Mouse (Mus musculus): Measurements from ENCODE around the gene Gzmk. TPM values are rescaled to one million over a fixed set of nuclear protein-coding genes. Genes with fewer than 3 reads are reported as not detected.

Gene Gzmk
- polyA plus RNA-seq, 1 experiment from 2014 or later, result not detected

- Histone ChIP-seq H3K27me3 (replicated peaks; ENCODE audit: control insufficient read depth, insufficient read depth, low read length) (no peaks in the 10 kb centered on the region), H3K4me3 (ENCODE audit: low read length) (no peak overlapping the region), H3K4me1 (ENCODE audit: control insufficient read depth, insufficient read depth, low read depth, low read length) (no peaks in the 10 kb centered on the region), H3K4me2 (ENCODE audit: low read length) (no peak overlapping the region), H3K9me3 (ENCODE audit: control insufficient read depth, low read length) (no peaks in the 10 kb centered on the region), H3K27ac (ENCODE audit: low read depth, low read length) (no peak overlapping the region), H3K9ac (ENCODE audit: low read depth, low read length) (no peak overlapping the region), H3K36me3 (ENCODE audit: control insufficient read depth, insufficient read depth, low read length) (no peaks in the 10 kb centered on the region)
- no peak for ATAC-seq
- WGBS, result 52% methylated on average over 13 of the region's 13 CpGs
Measured at GRCm38 (mm10) chr13:113196808-113197674, 28.7 kb downstream of the Gzmk start.

GRCm38 (mm10) chr13:113183720-113184119, 42.0 kb downstream of the Gzmk start:
- H3K9me3 ChIP-seq (ENCODE audit: control insufficient read depth, low read length), result no peaks in the 10 kb centered on the region
- no peak overlapping the region for H3K27ac ChIP-seq (ENCODE audit: low read depth, low read length)
- no peak overlapping the region for H3K4me2 ChIP-seq (ENCODE audit: low read length)
- no peak for ATAC-seq
- H3K9ac ChIP-seq (ENCODE audit: low read depth, low read length), result no peak overlapping the region
- H3K4me1 ChIP-seq (ENCODE audit: control insufficient read depth, insufficient read depth, low read depth, low read length), result no peaks in the 10 kb centered on the region
- no peak overlapping the region for H3K4me3 ChIP-seq (ENCODE audit: low read length)
- WGBS, result 91% methylated on average over 4 of the region's 4 CpGs
- H3K27me3 ChIP-seq (replicated peaks; ENCODE audit: control insufficient read depth, insufficient read depth, low read length), result no peaks in the 10 kb centered on the region
- H3K36me3 ChIP-seq (ENCODE audit: control insufficient read depth, insufficient read depth, low read length), result no peaks in the 10 kb centered on the region

- no peak for ATAC-seq
- H3K4me3 ChIP-seq (ENCODE audit: low read length), result no peak overlapping the region
- no peaks in the 10 kb centered on the region for H3K27me3 ChIP-seq (replicated peaks; ENCODE audit: control insufficient read depth, insufficient read depth, low read length)
- H3K9me3 ChIP-seq (ENCODE audit: control insufficient read depth, low read length), result no peaks in the 10 kb centered on the region
- H3K36me3 ChIP-seq (ENCODE audit: control insufficient read depth, insufficient read depth, low read length), result no peaks in the 10 kb centered on the region
- H3K9ac ChIP-seq (ENCODE audit: low read depth, low read length), result no peak overlapping the region
- WGBS, result 86% methylated on average over 8 of the region's 8 CpGs
- no peaks in the 10 kb centered on the region for H3K4me1 ChIP-seq (ENCODE audit: control insufficient read depth, insufficient read depth, low read depth, low read length)
- H3K27ac ChIP-seq (ENCODE audit: low read depth, low read length), result no peak overlapping the region
- no peak overlapping the region for H3K4me2 ChIP-seq (ENCODE audit: low read length)
Measured at GRCm38 (mm10) chr13:113183310-113183709, 42.4 kb downstream of the Gzmk start.

- Histone ChIP-seq H3K4me3 (ENCODE audit: low read length) (no peak overlapping the region), H3K4me2 (ENCODE audit: low read length) (no peak overlapping the region), H3K9me3 (ENCODE audit: control insufficient read depth, low read length) (no peaks in the 10 kb centered on the region), H3K36me3 (ENCODE audit: control insufficient read depth, insufficient read depth, low read length) (no peaks in the 10 kb centered on the region), H3K27me3 (replicated peaks; ENCODE audit: control insufficient read depth, insufficient read depth, low read length) (no peaks in the 10 kb centered on the region), H3K9ac (ENCODE audit: low read depth, low read length) (no peak overlapping the region), H3K27ac (ENCODE audit: low read depth, low read length) (no peak overlapping the region), H3K4me1 (ENCODE audit: control insufficient read depth, insufficient read depth, low read depth, low read length) (no peaks in the 10 kb centered on the region)
- 88% methylated on average over 6 of the region's 6 CpGs for WGBS
- ATAC-seq, result no peak
Measured at GRCm38 (mm10) chr13:113174162-113174561, 51.5 kb downstream of the Gzmk start.

- no peak overlapping the region for H3K9ac ChIP-seq (ENCODE audit: low read depth, low read length)
- no peaks in the 10 kb centered on the region for H3K27me3 ChIP-seq (replicated peaks; ENCODE audit: control insufficient read depth, insufficient read depth, low read length)
- no peaks in the 10 kb centered on the region for H3K36me3 ChIP-seq (ENCODE audit: control insufficient read depth, insufficient read depth, low read length)
- no peak for ATAC-seq
- H3K4me1 ChIP-seq (ENCODE audit: control insufficient read depth, insufficient read depth, low read depth, low read length), result no peaks in the 10 kb centered on the region
- H3K9me3 ChIP-seq (ENCODE audit: control insufficient read depth, low read length), result no peaks in the 10 kb centered on the region
- no peak overlapping the region for H3K4me2 ChIP-seq (ENCODE audit: low read length)
- H3K4me3 ChIP-seq (ENCODE audit: low read length), result no peak overlapping the region
- no peak overlapping the region for H3K27ac ChIP-seq (ENCODE audit: low read depth, low read length)
Measured at GRCm38 (mm10) chr13:113170256-113170655, 55.5 kb downstream of the Gzmk start.

- Histone ChIP-seq H3K36me3 (ENCODE audit: control insufficient read depth, insufficient read depth, low read length) (no peaks in the 10 kb centered on the region), H3K27ac (ENCODE audit: low read depth, low read length) (no peak overlapping the region), H3K4me2 (ENCODE audit: low read length) (no peak overlapping the region), H3K27me3 (replicated peaks; ENCODE audit: control insufficient read depth, insufficient read depth, low read length) (no peaks in the 10 kb centered on the region), H3K9me3 (ENCODE audit: control insufficient read depth, low read length) (no peaks in the 10 kb centered on the region), H3K4me3 (ENCODE audit: low read length) (no peak overlapping the region), H3K4me1 (ENCODE audit: control insufficient read depth, insufficient read depth, low read depth, low read length) (no peaks in the 10 kb centered on the region), H3K9ac (ENCODE audit: low read depth, low read length) (no peak overlapping the region)
- WGBS, result 79% methylated on average over 9 of the region's 9 CpGs
- ATAC-seq, result no peak
Measured at GRCm38 (mm10) chr13:113168018-113168534, 57.6 kb downstream of the Gzmk start.

GRCm38 (mm10) chr13:113164252-113165005, 61.3 kb downstream of the Gzmk start:
- no peak overlapping the region for H3K27ac ChIP-seq (ENCODE audit: low read depth, low read length)
- no peak overlapping the region for H3K4me2 ChIP-seq (ENCODE audit: low read length)
- no peak overlapping the region for H3K9ac ChIP-seq (ENCODE audit: low read depth, low read length)
- H3K27me3 ChIP-seq (replicated peaks; ENCODE audit: control insufficient read depth, insufficient read depth, low read length), result no peaks in the 10 kb centered on the region
- H3K4me3 ChIP-seq (ENCODE audit: low read length), result no peak overlapping the region
- H3K36me3 ChIP-seq (ENCODE audit: control insufficient read depth, insufficient read depth, low read length), result no peaks in the 10 kb centered on the region
- no peaks in the 10 kb centered on the region for H3K9me3 ChIP-seq (ENCODE audit: control insufficient read depth, low read length)
- ATAC-seq, result no peak
- WGBS, result 91% methylated on average over 5 of the region's 5 CpGs
- H3K4me1 ChIP-seq (ENCODE audit: control insufficient read depth, insufficient read depth, low read depth, low read length), result no peaks in the 10 kb centered on the region

- Histone ChIP-seq H3K4me1 (ENCODE audit: control insufficient read depth, insufficient read depth, low read depth, low read length) (no peaks in the 10 kb centered on the region), H3K4me2 (ENCODE audit: low read length) (no peak overlapping the region), H3K9me3 (ENCODE audit: control insufficient read depth, low read length) (no peaks in the 10 kb centered on the region), H3K9ac (ENCODE audit: low read depth, low read length) (no peak overlapping the region), H3K36me3 (ENCODE audit: control insufficient read depth, insufficient read depth, low read length) (no peaks in the 10 kb centered on the region), H3K27me3 (replicated peaks; ENCODE audit: control insufficient read depth, insufficient read depth, low read length) (no peaks in the 10 kb centered on the region), H3K27ac (ENCODE audit: low read depth, low read length) (no peak overlapping the region), H3K4me3 (ENCODE audit: low read length) (no peak overlapping the region)
- no peak for ATAC-seq
- 88% methylated on average over 4 of the region's 4 CpGs for WGBS
Measured at GRCm38 (mm10) chr13:113151556-113151955, 74.2 kb downstream of the Gzmk start.

GRCm38 (mm10) chr13:113139597-113139996, 86.1 kb downstream of the Gzmk start:
- no peak for ATAC-seq
- H3K36me3 ChIP-seq (ENCODE audit: control insufficient read depth, insufficient read depth, low read length), result no peaks in the 10 kb centered on the region
- H3K9ac ChIP-seq (ENCODE audit: low read depth, low read length), result no peak overlapping the region
- no peak overlapping the region for H3K4me2 ChIP-seq (ENCODE audit: low read length)
- no peaks in the 10 kb centered on the region for H3K27me3 ChIP-seq (replicated peaks; ENCODE audit: control insufficient read depth, insufficient read depth, low read length)
- no peak overlapping the region for H3K27ac ChIP-seq (ENCODE audit: low read depth, low read length)
- 95% methylated on average over 1 of the region's 1 CpGs for WGBS
- H3K4me1 ChIP-seq (ENCODE audit: control insufficient read depth, insufficient read depth, low read depth, low read length), result no peaks in the 10 kb centered on the region
- no peak overlapping the region for H3K4me3 ChIP-seq (ENCODE audit: low read length)
- H3K9me3 ChIP-seq (ENCODE audit: control insufficient read depth, low read length), result no peaks in the 10 kb centered on the region
